Mouse (Mus musculus) midbrain, embryonic 12.5 days (tissue): Measurements from ENCODE around the gene Pth. TPM values are rescaled to one million over a fixed set of nuclear protein-coding genes. Genes with fewer than 3 reads are reported as not detected.
A peak's percentile ranks its signal among the peaks of the same experiment; 100 is the strongest.

Experiments used
- ATAC-seq: fragments of 200-750 bp; cut with Nextera tagmentation; 2 replicates; pipeline ENCODE4 v1.8.0; 2017; ENCODE audit warnings: low read depth, moderate TSS enrichment, moderate library complexity; ENCODE audit not compliant: low FRiP score
- H3K27ac ChIP-seq: fragments of 300-500 bp; sonication (generic); replicated peaks from 2 replicates; pipeline ENCODE4 v1.5.1; 2016; ENCODE audit warnings: mild to moderate bottlenecking
- H3K27me3 ChIP-seq: fragments of 300-500 bp; sonication (generic); 2 replicates; pipeline ENCODE4 v1.6.1; 2016; ENCODE audit warnings: mild to moderate bottlenecking
- H3K36me3 ChIP-seq: fragments of 300-500 bp; sonication (generic); 2 replicates; pipeline ENCODE4 v1.6.1; 2016
- H3K4me1 ChIP-seq: fragments of 300-500 bp; sonication (generic); 2 replicates; pipeline ENCODE4 v1.6.1; 2016
- H3K4me2 ChIP-seq: fragments of 300-500 bp; sonication (generic); replicated peaks from 2 replicates; pipeline ENCODE4 v1.6.1; 2016; ENCODE audit warnings: mild to moderate bottlenecking, moderate library complexity
- H3K4me3 ChIP-seq: fragments of 300-500 bp; sonication (generic); 2 replicates; pipeline ENCODE4 v1.5.1; 2016; ENCODE audit warnings: mild to moderate bottlenecking
- H3K9ac ChIP-seq: fragments of 300-500 bp; sonication (generic); replicated peaks from 2 replicates; pipeline ENCODE4 v1.6.1; 2016; ENCODE audit warnings: mild to moderate bottlenecking, moderate library complexity
- H3K9me3 ChIP-seq: fragments of 300-500 bp; sonication (generic); 2 replicates; pipeline ENCODE4 v1.6.1; 2016; ENCODE audit warnings: mild to moderate bottlenecking
- WGBS: fragments of 180-500 bp; shearing (Covaris S2); methylation state at CpG from one replicate; pipeline ENCODE4 v1.1.7; 2016; 5-methylcytosine and 5-hydroxymethylcytosine counted together
- polyA plus RNA-seq: library from polyadenylated mRNA; unstranded; fragments of >200 nt; fragmentation: Nextera tagmentation; extraction: Ambion mirVana; gene quantifications from 2 replicates; pipeline ENCODE4 v1.2.1, GENCODE M21; 2016

Pth gene
- polyA plus RNA-seq, 1 experiment from 2014 or later: not detected

DNA sequence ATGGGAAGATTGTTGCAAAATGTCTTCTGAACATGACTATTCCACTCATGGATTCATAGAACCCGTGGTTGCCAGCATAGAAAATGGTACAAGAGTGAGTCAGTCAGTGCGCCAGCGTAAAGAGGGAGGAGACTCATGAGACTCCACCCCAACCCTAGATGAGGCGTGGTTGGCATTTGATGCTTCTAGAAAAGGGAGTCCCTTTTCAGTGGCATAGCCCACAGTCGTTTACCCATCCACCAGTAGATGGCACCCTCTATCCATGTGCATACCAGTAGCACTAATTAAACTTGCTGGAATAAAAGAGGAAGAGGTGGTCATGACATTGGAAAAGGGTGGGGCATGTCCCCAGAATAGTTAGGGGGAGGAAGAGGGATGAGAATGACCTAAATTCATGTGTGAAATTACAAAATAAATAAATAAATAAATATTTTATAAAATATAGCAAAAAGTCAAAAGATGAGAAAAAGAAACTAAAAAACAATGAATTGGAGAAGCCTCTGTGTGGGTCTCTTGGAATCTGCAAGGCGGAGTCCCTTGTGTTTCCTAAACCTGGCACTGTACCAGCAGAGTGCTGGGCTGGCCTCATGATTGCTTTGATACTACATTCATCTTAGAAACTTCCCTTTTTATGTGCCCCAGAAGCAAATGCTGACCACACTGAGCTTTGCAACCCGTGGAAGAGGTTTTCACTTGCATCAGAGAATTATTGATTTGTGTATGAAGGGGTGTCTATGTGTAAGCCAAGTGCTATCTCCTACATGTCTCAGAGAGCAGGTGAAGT, 10.3 kb downstream of the Pth start:
- no peak overlapping the region for H3K4me3 ChIP-seq
- no peaks in the 10 kb centered on the region for H3K36me3 ChIP-seq
- peak; percentile 72 for ATAC-seq
- H3K4me1 ChIP-seq: no peaks in the 10 kb centered on the region
- no peaks in the 10 kb centered on the region for H3K9me3 ChIP-seq
- H3K27ac ChIP-seq: no peak overlapping the region
- H3K27me3 ChIP-seq: no peaks in the 10 kb centered on the region
- WGBS: 34% methylated on average over 7 of the region's 7 CpGs
- H3K9ac ChIP-seq: no peak overlapping the region
- H3K4me2 ChIP-seq: no peak overlapping the region

DNA sequence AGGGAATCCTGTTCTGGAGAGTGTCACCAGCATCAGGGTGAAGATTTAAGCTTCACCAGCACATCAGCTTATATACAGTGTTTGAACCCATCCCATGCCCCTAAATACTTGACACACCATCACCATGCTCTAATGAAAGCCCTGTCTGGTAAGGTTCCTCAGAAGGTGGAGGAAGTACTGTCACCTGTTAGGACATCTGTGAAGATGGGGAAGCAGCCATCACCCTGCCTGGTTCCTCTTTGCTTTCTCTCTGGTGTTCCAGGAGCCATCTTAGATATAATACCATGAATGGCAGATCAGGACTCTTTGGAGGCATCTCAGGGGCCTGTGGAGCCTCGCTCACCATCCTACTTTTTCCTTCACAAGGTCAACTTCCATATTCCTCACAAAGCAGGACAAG, 15.7 kb downstream of the Pth start:
- H3K9me3 ChIP-seq: no peaks in the 10 kb centered on the region
- no peaks in the 10 kb centered on the region for H3K36me3 ChIP-seq
- no peak overlapping the region for H3K4me2 ChIP-seq
- no peak for ATAC-seq
- no peak overlapping the region for H3K27ac ChIP-seq
- no peaks in the 10 kb centered on the region for H3K27me3 ChIP-seq
- 84% methylated on average over 1 of the region's 1 CpGs for WGBS
- no peak overlapping the region for H3K9ac ChIP-seq
- no peak overlapping the region for H3K4me3 ChIP-seq
- peaks cover 13% of the 10 kb centered on the region for H3K4me1 ChIP-seq

DNA sequence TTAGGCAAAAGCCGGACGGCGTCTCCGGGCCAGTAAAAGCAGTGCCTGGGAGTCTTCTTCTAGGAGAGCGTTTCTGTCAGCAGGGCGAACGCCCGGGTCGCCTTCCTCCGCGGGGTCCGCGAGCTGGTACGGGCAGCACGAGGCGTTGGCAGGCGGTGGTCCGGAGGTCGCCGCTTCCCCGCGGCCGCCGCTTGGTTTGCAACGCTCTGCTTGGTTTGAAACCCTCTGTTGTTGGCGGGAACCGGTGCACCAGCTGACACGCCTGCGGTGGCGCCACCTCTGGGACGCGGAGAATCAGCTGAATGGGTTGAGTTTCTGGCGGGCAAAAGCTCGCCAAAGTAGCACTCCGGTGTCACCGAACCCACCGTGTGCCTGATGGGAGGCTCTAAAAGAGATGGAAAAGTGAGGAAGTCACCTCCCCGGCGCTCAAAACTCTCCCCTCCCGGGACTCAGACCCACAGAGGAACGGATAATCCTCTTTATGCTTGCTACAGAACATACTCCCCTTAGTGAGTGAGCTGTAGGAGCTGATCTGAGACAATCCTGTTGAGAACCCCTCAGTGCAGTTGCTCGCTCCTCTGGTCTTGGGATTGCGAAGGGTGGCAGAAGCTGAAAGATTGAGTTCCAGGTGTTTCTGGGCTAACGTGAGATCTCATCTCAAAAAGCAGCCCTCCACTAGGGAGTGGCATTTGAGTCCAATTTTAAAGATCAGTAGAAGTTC, 18.6 kb downstream of the Pth start:
- under 1% methylated on average over 44 of the region's 44 CpGs for WGBS
- ATAC-seq: peak; percentile 75
- peak overlapping the region; percentile 90 for H3K27ac ChIP-seq

DNA sequence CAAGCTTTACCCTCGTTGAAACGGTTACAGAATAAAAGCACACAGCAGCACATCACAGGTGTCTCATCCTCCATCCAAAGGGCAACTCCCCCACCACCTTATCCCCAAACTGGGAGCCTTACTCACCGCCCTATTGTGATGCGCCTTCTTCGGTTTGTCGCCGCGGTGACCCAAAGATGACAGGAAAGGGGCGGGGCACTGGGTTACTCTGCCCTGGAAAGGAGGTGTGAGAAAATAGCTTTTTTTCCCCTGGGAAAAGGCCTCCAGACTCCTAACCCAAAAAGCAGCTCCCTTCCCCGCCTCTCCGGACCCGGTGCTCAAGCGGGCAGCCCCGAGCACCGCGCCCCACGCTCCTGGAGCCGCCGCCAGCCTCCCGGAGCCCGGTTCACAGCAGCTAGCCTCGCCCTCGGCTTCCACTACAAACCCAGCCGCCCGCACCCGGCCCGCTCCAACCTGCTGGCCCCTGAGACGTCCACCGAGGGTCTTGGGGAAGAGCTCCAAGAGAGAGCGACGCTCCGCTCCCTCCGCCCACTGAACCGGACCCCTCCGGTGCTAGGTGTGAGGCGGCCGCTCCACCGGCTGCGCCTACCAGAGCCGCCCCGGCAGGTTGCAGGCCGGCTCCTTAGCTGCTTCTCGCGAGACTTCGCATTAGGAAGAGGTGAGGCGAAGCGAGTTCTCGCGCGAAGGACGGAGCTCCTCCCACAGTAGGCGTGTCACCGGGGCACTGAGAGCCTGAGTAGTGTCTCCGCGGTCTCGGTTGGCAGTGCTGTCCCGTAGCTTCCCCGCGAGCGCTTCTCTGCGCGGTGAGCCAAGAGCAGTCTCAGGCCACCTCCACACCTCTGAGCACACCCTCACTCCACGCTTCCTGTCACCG, 19.4 kb downstream of the Pth start, which contains the start of gene Btbd10:
Btbd10 (minus strand) TSS at position 647 of the 874 bp plus-strand sequence.
- no peaks in the 10 kb centered on the region for H3K9me3 ChIP-seq
- peak within 1 kb of the TSS; percentile 81 for H3K4me2 ChIP-seq
- no peaks in the 10 kb centered on the region for H3K27me3 ChIP-seq
- H3K36me3 ChIP-seq: no peaks in the 10 kb centered on the region
- peaks cover 17% of the 10 kb centered on the region for H3K4me1 ChIP-seq
- H3K27ac ChIP-seq: peak within 1 kb of the TSS; percentile 90
- peak within 1 kb of the TSS; percentile 92 for H3K9ac ChIP-seq
- peak within 1 kb of the TSS; percentile 90 for H3K4me3 ChIP-seq
- WGBS: under 1% methylated on average over 63 of the region's 64 CpGs
- ATAC-seq: peak; percentile 98

More for the DNA sequence above, 18.6 kb downstream of the Pth start:
- Histone ChIP-seq H3K4me2 (peak overlapping the region; percentile 81), H3K9me3 (no peaks in the 10 kb centered on the region), H3K9ac (peak overlapping the region; percentile 92), H3K27me3 (no peaks in the 10 kb centered on the region), H3K36me3 (no peaks in the 10 kb centered on the region), H3K4me3 (peak overlapping the region; percentile 90), H3K4me1 (peaks cover 17% of the 10 kb centered on the region)

- no peak overlapping the region for H3K4me2 ChIP-seq
- no peak for ATAC-seq
- no peaks in the 10 kb centered on the region for H3K9me3 ChIP-seq
- no peak overlapping the region for H3K27ac ChIP-seq
- H3K36me3 ChIP-seq: no peaks in the 10 kb centered on the region
- WGBS: 83% methylated on average over 4 of the region's 4 CpGs
- H3K27me3 ChIP-seq: no peaks in the 10 kb centered on the region
- H3K9ac ChIP-seq: no peak overlapping the region
- H3K4me1 ChIP-seq: peaks cover 17% of the 10 kb centered on the region
- H3K4me3 ChIP-seq: no peak overlapping the region
Observed at GRCm38 (mm10) chr7:113367440-113367839, 20.9 kb downstream of the Pth start.

DNA sequence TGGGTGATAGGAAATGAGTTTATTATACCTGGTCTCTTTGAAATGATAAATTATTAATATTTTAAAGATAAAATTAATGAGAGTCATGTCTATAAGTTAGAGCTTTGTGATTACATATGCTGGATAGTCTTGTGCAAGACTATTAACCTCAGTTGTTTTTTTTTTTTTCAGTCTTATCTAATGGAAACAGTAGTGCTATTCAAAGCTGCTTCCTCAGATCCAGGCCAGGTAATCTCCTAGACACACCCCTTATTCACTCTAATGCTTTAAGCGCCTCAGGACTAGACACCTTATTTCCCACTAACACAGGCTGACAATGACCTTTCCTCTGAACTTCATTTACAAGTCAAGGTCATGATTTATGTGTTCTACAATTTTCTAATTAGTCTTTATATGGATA, 39.3 kb downstream of the Pth start:
- 75% methylated on average over 1 of the region's 1 CpGs for whole genome bisulfite sequencing
- ATAC-seq: no peak

DNA sequence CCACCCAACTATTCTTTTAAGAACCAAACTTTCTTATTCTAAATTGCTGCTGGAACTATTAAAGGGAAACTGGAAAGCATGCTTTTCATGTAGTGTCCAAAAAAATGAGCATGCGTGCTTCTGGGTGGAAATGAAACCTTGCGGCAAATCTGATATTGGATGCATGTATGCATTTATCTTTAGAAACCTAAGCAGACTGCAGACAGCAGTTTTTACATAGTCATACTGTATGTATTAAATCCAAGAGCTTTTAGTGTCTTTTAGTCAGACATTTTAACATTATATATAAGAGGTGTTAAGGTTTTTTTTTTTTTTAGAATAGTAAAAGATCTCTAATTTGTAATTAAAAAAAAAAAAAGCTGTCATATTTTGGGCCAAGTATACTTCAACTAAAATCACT, 40.7 kb downstream of the Pth start:
- no peak overlapping the region for H3K4me3 ChIP-seq
- H3K36me3 ChIP-seq: no peaks in the 10 kb centered on the region
- H3K4me1 ChIP-seq: no peaks in the 10 kb centered on the region
- no peak overlapping the region for H3K27ac ChIP-seq
- H3K9ac ChIP-seq: no peak overlapping the region
- H3K9me3 ChIP-seq: no peaks in the 10 kb centered on the region
- no peaks in the 10 kb centered on the region for H3K27me3 ChIP-seq
- no peak overlapping the region for H3K4me2 ChIP-seq
- WGBS: 92% methylated on average over 2 of the region's 2 CpGs
- no peak for ATAC-seq

More for the DNA sequence above, 39.3 kb downstream of the Pth start:
- H3K4me1 ChIP-seq: no peaks in the 10 kb centered on the region
- no peaks in the 10 kb centered on the region for H3K36me3 ChIP-seq
- H3K4me2 ChIP-seq: no peak overlapping the region
- H3K9me3 ChIP-seq: no peaks in the 10 kb centered on the region
- no peaks in the 10 kb centered on the region for H3K27me3 ChIP-seq
- no peak overlapping the region for H3K4me3 ChIP-seq
- no peak overlapping the region for H3K27ac ChIP-seq
- no peak overlapping the region for H3K9ac ChIP-seq

DNA sequence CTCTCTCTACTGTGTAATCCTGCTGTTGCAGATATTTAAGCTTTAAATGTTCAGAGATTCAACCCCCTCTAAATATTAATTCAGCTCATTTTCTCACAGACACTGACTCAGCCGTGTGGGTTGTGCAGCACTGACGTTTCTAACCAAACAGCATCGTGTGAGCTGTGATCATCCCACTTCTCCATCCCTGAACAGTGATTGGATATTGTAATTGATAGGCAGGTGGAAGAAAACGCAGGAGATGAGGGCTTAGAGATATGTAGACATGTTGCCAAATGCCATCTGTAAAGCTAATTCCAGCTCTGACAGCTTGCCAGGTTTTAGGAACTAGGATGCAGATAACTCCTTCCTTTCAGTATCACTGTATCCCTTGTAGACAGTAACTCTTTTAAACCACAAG, 41.1 kb downstream of the Pth start:
- no peak for ATAC-seq
- no peaks in the 10 kb centered on the region for H3K36me3 ChIP-seq
- no peak overlapping the region for H3K4me2 ChIP-seq
- H3K9ac ChIP-seq: no peak overlapping the region
- no peaks in the 10 kb centered on the region for H3K27me3 ChIP-seq
- WGBS: 40% methylated on average over 4 of the region's 4 CpGs
- H3K4me1 ChIP-seq: no peaks in the 10 kb centered on the region
- no peaks in the 10 kb centered on the region for H3K9me3 ChIP-seq
- H3K4me3 ChIP-seq: no peak overlapping the region
- H3K27ac ChIP-seq: no peak overlapping the region

Other genes with a start within 250 kb of the Pth start
- gene Arntl, start 181.1 kb downstream of the Pth start, polyA plus RNA-seq: 6.6 and 7.8 TPM in 2 replicates
- 39.8 and 41.3 TPM in 2 replicates for gene Btbd10, start 19.2 kb downstream of the Pth start, polyA plus RNA-seq
- 87.8 and 89.1 TPM in 2 replicates for gene Far1, start 125.3 kb upstream of the Pth start, polyA plus RNA-seq